Mouse (Mus musculus) granulocyte monocyte progenitor cell, adult 5-6 weeks (primary cell): Measurements from ENCODE around the gene Hook1. TPM values are rescaled to one million over a fixed set of nuclear protein-coding genes. Genes with fewer than 3 reads are reported as not detected.

ENCODE experiments used
- total RNA-seq, 2 experiments: library from RNA; stranded (forward) in 1 of 2; stranded (reverse) in 1 of 2; fragments of 200-712, 200-1000 nt in 1 of 2; fragments of >200 nt in 1 of 2; fragmentation: Nextera tagmentation in 1 of 2; gene quantifications; 2 replicates each; pipeline ENCODE4 v1.2.3; 2014 to 2017

The Hook1 gene
- total RNA-seq, 2 experiments from 2014 or later: 19.0 to 35.2 TPM

Other genes starting within 250 kb of the Hook1 start
- not detected in 2 replicates for gene Cyp2j13, start 110.3 kb downstream of the Hook1 start, total RNA-seq (2014; fragmentation: Nextera tagmentation)
- not detected in 2 replicates for gene Cyp2j13, start 110.3 kb downstream of the Hook1 start, total RNA-seq (2017)
- not detected in 2 replicates for gene Cyp2j12, start 173.9 kb downstream of the Hook1 start, total RNA-seq (2014; fragmentation: Nextera tagmentation)
- gene Cyp2j12, start 173.9 kb downstream of the Hook1 start, total RNA-seq (2017): not detected in 2 replicates